Mouse (Mus musculus): ENCODE measurements around the gene Tnr. TPM values are rescaled to one million over a fixed set of nuclear protein-coding genes. Genes with fewer than 3 reads are reported as not detected.

The Tnr gene
- polyA plus RNA-seq, 1 experiment from 2014 or later = not detected

- H3K9ac ChIP-seq (ENCODE audit: low read length) = no peak overlapping the region
- no peak overlapping the region for H3K27ac ChIP-seq (replicated peaks; ENCODE audit: low read depth, low read length)
- no peaks in the 10 kb centered on the region for H3K9me3 ChIP-seq (ENCODE audit: control insufficient read depth, low read length)
- H3K36me3 ChIP-seq (ENCODE audit: control insufficient read depth, insufficient read depth, low read length) = no peaks in the 10 kb centered on the region
- DNase-seq (ENCODE audit: low spot score) = no peak
- H3K4me2 ChIP-seq (ENCODE audit: low read depth, severe bottlenecking) = no peak overlapping the region
- WGBS = 73% methylated on average over 7 of the region's 7 CpGs
- ATAC-seq (ENCODE audit: insufficient number of reproducible peaks, low FRiP score, low TSS enrichment, low read depth) = no peak
- no peaks in the 10 kb centered on the region for H3K4me1 ChIP-seq (ENCODE audit: control insufficient read depth, insufficient read depth, low read length)
- H3K27me3 ChIP-seq (ENCODE audit: control insufficient read depth, insufficient read depth, low read length) = no peaks in the 10 kb centered on the region
- no peak overlapping the region for H3K4me3 ChIP-seq (ENCODE audit: low read depth, low read length)
Observed at GRCm38 (mm10) chr1:159747969-159748368, 224.4 kb downstream of the Tnr start.

GRCm38 (mm10) chr1:159750411-159750810 is 226.8 kb downstream of the Tnr start:
- Histone ChIP-seq H3K9ac (ENCODE audit: low read length) (no peak overlapping the region), H3K36me3 (ENCODE audit: control insufficient read depth, insufficient read depth, low read length) (no peaks in the 10 kb centered on the region), H3K27ac (replicated peaks; ENCODE audit: low read depth, low read length) (no peak overlapping the region), H3K4me2 (ENCODE audit: low read depth, severe bottlenecking) (no peak overlapping the region), H3K4me1 (ENCODE audit: control insufficient read depth, insufficient read depth, low read length) (no peaks in the 10 kb centered on the region), H3K9me3 (ENCODE audit: control insufficient read depth, low read length) (no peaks in the 10 kb centered on the region), H3K27me3 (ENCODE audit: control insufficient read depth, insufficient read depth, low read length) (no peaks in the 10 kb centered on the region), H3K4me3 (ENCODE audit: low read depth, low read length) (no peak overlapping the region)
- DNase-seq (ENCODE audit: low spot score) (no peak), ATAC-seq (ENCODE audit: insufficient number of reproducible peaks, low FRiP score, low TSS enrichment, low read depth) (no peak)
- 69% methylated on average over 5 of the region's 5 CpGs for WGBS

DNA sequence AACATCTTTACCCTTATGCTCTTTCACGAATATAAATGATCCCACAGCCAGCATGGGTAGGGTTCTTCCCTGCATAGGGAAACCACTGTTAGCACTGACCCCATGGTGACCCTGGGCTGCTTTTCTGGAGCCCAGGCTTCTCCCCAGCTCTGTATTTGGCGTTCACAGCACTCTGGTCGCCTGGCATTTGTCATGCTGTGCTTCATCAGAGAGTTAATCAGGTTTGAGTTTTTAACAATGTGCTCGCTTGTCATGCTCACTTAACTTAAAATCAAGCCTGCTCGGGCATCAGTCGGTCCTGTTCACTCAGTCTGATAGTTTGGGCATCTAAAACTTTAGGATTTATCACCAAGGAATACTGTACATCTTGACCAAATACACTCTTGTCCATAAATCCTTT is 227.3 kb downstream of the Tnr start:
- DNase-seq (ENCODE audit: low spot score) (no peak), ATAC-seq (ENCODE audit: insufficient number of reproducible peaks, low FRiP score, low TSS enrichment, low read depth) (no peak)
- Histone ChIP-seq H3K27me3 (ENCODE audit: control insufficient read depth, insufficient read depth, low read length) (no peaks in the 10 kb centered on the region), H3K27ac (replicated peaks; ENCODE audit: low read depth, low read length) (no peak overlapping the region), H3K9ac (ENCODE audit: low read length) (no peak overlapping the region), H3K4me1 (ENCODE audit: control insufficient read depth, insufficient read depth, low read length) (no peaks in the 10 kb centered on the region), H3K4me2 (ENCODE audit: low read depth, severe bottlenecking) (no peak overlapping the region), H3K36me3 (ENCODE audit: control insufficient read depth, insufficient read depth, low read length) (no peaks in the 10 kb centered on the region), H3K9me3 (ENCODE audit: control insufficient read depth, low read length) (no peaks in the 10 kb centered on the region), H3K4me3 (ENCODE audit: low read depth, low read length) (no peak overlapping the region)
- 30% methylated on average over 6 of the region's 6 CpGs for WGBS

- no peaks in the 10 kb centered on the region for H3K27me3 ChIP-seq (ENCODE audit: control insufficient read depth, insufficient read depth, low read length)
- no peaks in the 10 kb centered on the region for H3K9me3 ChIP-seq (ENCODE audit: control insufficient read depth, low read length)
- DNase-seq (ENCODE audit: low spot score) (no peak), ATAC-seq (ENCODE audit: insufficient number of reproducible peaks, low FRiP score, low TSS enrichment, low read depth) (no peak)
- no peak overlapping the region for H3K4me3 ChIP-seq (ENCODE audit: low read depth, low read length)
- H3K4me1 ChIP-seq (ENCODE audit: control insufficient read depth, insufficient read depth, low read length) = 0 out of 2 replicates have a peak, but pooled peaks cover 2% of the 10 kb centered on the region
- no peaks in the 10 kb centered on the region for H3K36me3 ChIP-seq (ENCODE audit: control insufficient read depth, insufficient read depth, low read length)
- H3K9ac ChIP-seq (ENCODE audit: low read length) = no peak overlapping the region
- no peak overlapping the region for H3K27ac ChIP-seq (replicated peaks; ENCODE audit: low read depth, low read length)
- H3K4me2 ChIP-seq (ENCODE audit: low read depth, severe bottlenecking) = no peak overlapping the region
Observed at GRCm38 (mm10) chr1:159760970-159761369, 237.4 kb downstream of the Tnr start.

GRCm38 (mm10) chr1:159763901-159764300 is 240.3 kb downstream of the Tnr start:
- Histone ChIP-seq H3K9ac (ENCODE audit: low read length) (no peak overlapping the region), H3K4me3 (ENCODE audit: low read depth, low read length) (no peak overlapping the region), H3K27ac (replicated peaks; ENCODE audit: low read depth, low read length) (0 out of 2 replicates have a peak overlapping the region, but pooled peaks have one; percentile 26), H3K27me3 (ENCODE audit: control insufficient read depth, insufficient read depth, low read length) (no peaks in the 10 kb centered on the region), H3K36me3 (ENCODE audit: control insufficient read depth, insufficient read depth, low read length) (no peaks in the 10 kb centered on the region), H3K9me3 (ENCODE audit: control insufficient read depth, low read length) (no peaks in the 10 kb centered on the region), H3K4me1 (ENCODE audit: control insufficient read depth, insufficient read depth, low read length) (0 out of 2 replicates have a peak, but pooled peaks cover 2% of the 10 kb centered on the region), H3K4me2 (ENCODE audit: low read depth, severe bottlenecking) (no peak overlapping the region)
- WGBS = 53% methylated on average over 2 of the region's 2 CpGs
- DNase-seq (ENCODE audit: low spot score) = peak; percentile 32
- 0 out of 2 replicates have a peak, but pooled peaks have one; percentile 62 for ATAC-seq (ENCODE audit: insufficient number of reproducible peaks, low FRiP score, low TSS enrichment, low read depth)

DNA sequence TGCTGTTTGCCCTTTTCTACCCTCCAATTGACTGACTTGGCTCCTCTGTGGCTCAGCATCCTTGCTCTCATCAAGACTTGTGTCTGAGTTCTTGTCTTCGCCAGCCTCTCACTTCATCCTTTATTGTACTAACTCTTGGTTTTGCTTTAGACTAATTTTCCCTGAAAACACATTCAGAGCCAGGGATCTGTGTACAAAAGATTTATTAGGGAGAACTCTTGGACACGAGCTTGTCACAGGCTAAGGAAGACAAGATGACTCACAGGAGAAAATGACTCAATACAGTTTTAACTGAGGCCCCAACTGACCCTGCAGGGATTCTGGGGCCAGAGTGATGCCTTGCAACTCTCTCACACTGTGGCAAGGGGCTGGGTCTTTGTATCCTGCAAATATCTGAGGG is 241.3 kb downstream of the Tnr start:
- H3K4me1 ChIP-seq (ENCODE audit: control insufficient read depth, insufficient read depth, low read length) = no peaks in the 10 kb centered on the region
- no peak overlapping the region for H3K4me2 ChIP-seq (ENCODE audit: low read depth, severe bottlenecking)
- no peak overlapping the region for H3K4me3 ChIP-seq (ENCODE audit: low read depth, low read length)
- no peaks in the 10 kb centered on the region for H3K27me3 ChIP-seq (ENCODE audit: control insufficient read depth, insufficient read depth, low read length)
- H3K9ac ChIP-seq (ENCODE audit: low read length) = no peak overlapping the region
- no peak overlapping the region for H3K27ac ChIP-seq (replicated peaks; ENCODE audit: low read depth, low read length)
- 67% methylated on average over 2 of the region's 2 CpGs for WGBS
- ATAC-seq (ENCODE audit: insufficient number of reproducible peaks, low FRiP score, low TSS enrichment, low read depth) = no peak
- no peaks in the 10 kb centered on the region for H3K36me3 ChIP-seq (ENCODE audit: control insufficient read depth, insufficient read depth, low read length)
- no peak for DNase-seq (ENCODE audit: low spot score)
- no peaks in the 10 kb centered on the region for H3K9me3 ChIP-seq (ENCODE audit: control insufficient read depth, low read length)

DNA sequence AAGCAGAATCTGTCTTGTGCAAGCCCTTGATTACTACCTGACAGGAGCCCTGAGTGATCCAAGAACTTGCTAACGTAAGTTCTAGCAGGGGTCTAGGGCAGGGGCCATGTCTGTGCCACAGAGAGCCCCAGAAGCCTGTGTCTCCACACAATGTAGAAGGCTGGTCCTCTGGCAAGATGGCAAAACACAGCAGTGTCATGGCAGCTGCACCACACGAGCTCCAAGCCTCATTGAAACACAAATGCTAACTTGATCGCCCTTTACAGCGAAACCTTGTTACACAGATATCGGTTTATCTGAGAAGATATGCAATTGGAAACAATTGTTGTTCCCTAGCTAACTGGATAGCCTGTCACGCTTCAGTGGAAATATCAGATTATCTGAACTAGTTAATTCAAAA is 246.4 kb downstream of the Tnr start:
- no peak for DNase-seq (ENCODE audit: low spot score)
- Histone ChIP-seq H3K9ac (ENCODE audit: low read length) (no peak overlapping the region), H3K4me3 (ENCODE audit: low read depth, low read length) (no peak overlapping the region), H3K27me3 (ENCODE audit: control insufficient read depth, insufficient read depth, low read length) (no peaks in the 10 kb centered on the region), H3K4me2 (ENCODE audit: low read depth, severe bottlenecking) (no peak overlapping the region), H3K4me1 (ENCODE audit: control insufficient read depth, insufficient read depth, low read length) (no peaks in the 10 kb centered on the region), H3K36me3 (ENCODE audit: control insufficient read depth, insufficient read depth, low read length) (no peaks in the 10 kb centered on the region), H3K27ac (replicated peaks; ENCODE audit: low read depth, low read length) (no peak overlapping the region), H3K9me3 (ENCODE audit: control insufficient read depth, low read length) (no peaks in the 10 kb centered on the region)
- WGBS = 86% methylated on average over 6 of the region's 6 CpGs
- no peak for ATAC-seq (ENCODE audit: insufficient number of reproducible peaks, low FRiP score, low TSS enrichment, low read depth)

GRCm38 (mm10) chr1:159773671-159774070 is 250.1 kb downstream of the Tnr start:
- 78% methylated on average over 12 of the region's 12 CpGs for WGBS
- no peak overlapping the region for H3K9ac ChIP-seq (ENCODE audit: low read length)
- no peak overlapping the region for H3K27ac ChIP-seq (replicated peaks; ENCODE audit: low read depth, low read length)
- DNase-seq (ENCODE audit: low spot score) (no peak), ATAC-seq (ENCODE audit: insufficient number of reproducible peaks, low FRiP score, low TSS enrichment, low read depth) (no peak)
- H3K27me3 ChIP-seq (ENCODE audit: control insufficient read depth, insufficient read depth, low read length) = no peaks in the 10 kb centered on the region
- H3K9me3 ChIP-seq (ENCODE audit: control insufficient read depth, low read length) = no peaks in the 10 kb centered on the region
- H3K4me2 ChIP-seq (ENCODE audit: low read depth, severe bottlenecking) = no peak overlapping the region
- H3K4me3 ChIP-seq (ENCODE audit: low read depth, low read length) = no peak overlapping the region
- no peaks in the 10 kb centered on the region for H3K36me3 ChIP-seq (ENCODE audit: control insufficient read depth, insufficient read depth, low read length)
- H3K4me1 ChIP-seq (ENCODE audit: control insufficient read depth, insufficient read depth, low read length) = no peaks in the 10 kb centered on the region

DNA sequence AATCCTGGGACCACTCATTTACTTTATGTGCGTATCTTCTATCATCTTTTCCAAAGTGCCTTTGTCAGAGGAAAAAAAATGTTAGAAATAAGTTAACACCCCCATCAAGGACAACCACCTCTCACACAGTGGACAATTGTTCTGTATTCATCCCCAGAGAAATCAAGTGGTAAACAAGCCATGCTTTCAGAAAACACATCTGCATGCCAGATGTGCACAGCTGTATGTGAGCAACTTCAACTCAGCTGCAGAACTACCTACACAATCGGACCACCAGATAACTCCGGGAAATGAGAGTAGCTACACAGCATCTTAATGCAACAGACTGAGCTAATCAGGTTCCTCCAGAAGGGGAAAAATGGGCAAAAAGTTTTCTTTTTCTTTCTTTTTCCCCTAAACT is 251.6 kb downstream of the Tnr start:
- Histone ChIP-seq H3K27ac (replicated peaks; ENCODE audit: low read depth, low read length) (no peak overlapping the region), H3K9me3 (ENCODE audit: control insufficient read depth, low read length) (no peaks in the 10 kb centered on the region), H3K27me3 (ENCODE audit: control insufficient read depth, insufficient read depth, low read length) (no peaks in the 10 kb centered on the region), H3K36me3 (ENCODE audit: control insufficient read depth, insufficient read depth, low read length) (no peaks in the 10 kb centered on the region), H3K4me3 (ENCODE audit: low read depth, low read length) (no peak overlapping the region), H3K9ac (ENCODE audit: low read length) (no peak overlapping the region), H3K4me1 (ENCODE audit: control insufficient read depth, insufficient read depth, low read length) (no peaks in the 10 kb centered on the region), H3K4me2 (ENCODE audit: low read depth, severe bottlenecking) (no peak overlapping the region)
- ATAC-seq (ENCODE audit: insufficient number of reproducible peaks, low FRiP score, low TSS enrichment, low read depth) = peak; percentile 80
- DNase-seq (ENCODE audit: low spot score) = peak; percentile 65
- 34% methylated on average over 3 of the region's 3 CpGs for WGBS

Data from limb, embryonic 11.5 days (tissue).